Mouse (Mus musculus) urinary bladder, adult 18-20 months (tissue): ENCODE measurements around the gene Gm6408.
"Not testable (repeated sequence)": the region's sequence is repeated elsewhere in the genome, so short reads cannot be mapped to it uniquely, and the experiment has no call there.

ENCODE experiments used
- DNase-seq, 2 experiments: peaks; one replicate each; pipeline ENCODE4 v3.0.0; 2022; ENCODE audit warnings: low spot score in 2 of 2, mixed read lengths in 2 of 2

The Gm6408 gene

DNA sequence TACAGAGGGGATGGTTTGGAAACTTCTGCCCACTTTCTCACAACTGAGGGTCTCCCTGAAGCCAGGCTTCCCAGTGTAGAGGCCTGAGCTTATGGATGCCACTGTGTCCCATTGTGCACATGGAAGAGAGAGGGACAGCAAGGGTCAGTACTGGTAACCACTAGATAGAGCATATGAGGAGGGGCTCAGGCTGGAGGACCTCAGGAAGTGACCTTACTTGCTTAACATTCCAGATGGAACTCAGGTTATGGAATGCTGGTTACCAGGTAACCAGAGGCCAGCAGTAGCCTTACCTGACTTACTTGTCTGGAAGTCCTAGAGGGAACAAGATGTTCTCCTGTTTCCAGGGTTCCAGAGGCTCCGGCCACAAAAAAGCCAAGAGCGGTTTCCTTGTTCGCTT lies at the start of gene Gm6408:
Gene Gm6408, plus strand, starts transcription at position 301 of the 400 bp plus-strand sequence.
- not testable (repeated sequence) for DNase-seq

DNA sequence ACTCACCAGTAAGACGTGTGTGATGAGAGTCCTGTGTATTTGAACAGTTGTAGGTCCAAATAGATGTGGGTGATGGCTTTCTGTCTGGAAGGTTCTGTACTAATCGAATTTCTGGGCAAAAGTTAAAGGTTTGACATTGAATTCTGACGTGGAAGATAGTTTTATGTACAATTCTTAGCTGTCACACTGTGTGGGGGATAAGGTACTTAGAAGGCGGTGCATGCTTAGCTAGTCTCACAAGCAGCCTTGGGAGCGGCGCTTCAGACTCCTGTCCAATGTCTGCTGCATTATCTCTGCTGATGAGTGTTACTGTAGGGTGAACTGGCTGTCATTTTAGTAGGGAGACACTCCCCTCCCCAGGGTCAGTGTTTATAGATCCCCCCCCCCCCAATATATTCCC lies 49.3 kb upstream of the Gm6408 start:
- DNase-seq, result no peak

DNA sequence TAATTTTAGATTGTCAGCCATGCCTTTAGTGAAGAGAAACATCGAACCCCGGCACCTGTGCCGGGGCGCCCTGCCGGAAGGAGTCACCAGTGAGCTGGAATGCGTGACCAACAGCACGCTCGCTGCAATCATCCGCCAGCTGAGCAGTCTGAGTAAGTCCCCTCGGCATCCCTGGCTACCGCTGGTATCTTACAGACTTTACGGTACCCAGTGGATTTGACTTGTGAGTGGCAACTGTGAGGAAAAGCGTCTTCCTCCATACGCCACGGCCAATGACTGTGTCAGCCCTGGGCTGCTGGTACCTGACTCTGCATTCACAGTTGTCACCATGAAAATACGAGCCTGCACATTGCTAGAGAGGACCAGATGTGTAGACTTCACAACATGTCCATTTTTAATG lies 46.4 kb upstream of the Gm6408 start:
- no peak for DNase-seq

DNA sequence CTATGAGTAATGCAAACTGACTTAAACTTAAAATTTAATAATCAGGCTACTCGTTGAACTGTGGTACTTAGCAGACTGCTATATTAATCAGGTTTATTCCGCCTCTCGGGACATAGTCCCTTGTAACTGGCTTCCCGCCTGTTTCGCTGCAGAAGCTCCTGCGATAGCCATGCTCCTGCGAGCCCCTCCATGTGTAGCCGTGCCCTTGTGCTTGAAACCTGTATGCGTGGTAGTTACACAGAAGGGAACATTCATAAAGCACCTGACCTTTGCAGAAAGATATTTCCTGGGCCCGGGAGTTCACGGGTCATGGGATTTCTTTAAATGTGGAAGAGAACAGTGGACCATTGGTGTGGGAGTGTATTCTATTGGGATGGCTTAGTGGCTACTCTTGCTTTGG lies 45.0 kb upstream of the Gm6408 start:
- no peak for DNase-seq

DNA sequence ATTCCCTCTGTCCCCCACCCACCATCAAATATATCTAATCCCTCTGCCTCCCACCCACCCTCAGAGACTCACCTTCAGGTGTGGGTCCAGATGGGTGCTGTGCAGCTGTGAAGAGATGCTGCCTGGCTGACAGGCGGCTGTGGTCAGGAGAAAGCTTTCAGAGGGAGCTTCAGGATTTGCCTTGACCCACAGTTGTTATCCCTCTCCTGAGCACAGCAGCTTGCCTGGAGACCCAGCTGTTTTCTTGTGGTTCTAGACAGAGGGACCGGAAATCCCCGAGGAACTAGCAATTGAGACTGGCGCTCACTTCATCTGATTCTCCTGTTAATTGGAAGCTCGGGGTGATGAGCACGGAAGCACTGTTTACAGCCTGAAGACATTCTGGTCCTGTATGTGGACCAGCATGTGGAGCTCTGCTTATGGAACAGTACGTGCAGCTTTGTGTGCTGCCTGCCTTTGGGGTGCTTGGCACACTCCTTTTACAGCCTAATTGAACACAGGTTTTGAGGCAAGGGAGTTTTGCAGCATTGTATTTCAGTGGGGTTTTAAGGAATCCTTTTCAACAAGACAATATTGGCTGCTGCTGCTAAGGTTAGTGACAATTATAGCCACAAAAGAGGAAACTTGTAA lies 42.5 kb upstream of the Gm6408 start:
- no peak for DNase-seq

DNA sequence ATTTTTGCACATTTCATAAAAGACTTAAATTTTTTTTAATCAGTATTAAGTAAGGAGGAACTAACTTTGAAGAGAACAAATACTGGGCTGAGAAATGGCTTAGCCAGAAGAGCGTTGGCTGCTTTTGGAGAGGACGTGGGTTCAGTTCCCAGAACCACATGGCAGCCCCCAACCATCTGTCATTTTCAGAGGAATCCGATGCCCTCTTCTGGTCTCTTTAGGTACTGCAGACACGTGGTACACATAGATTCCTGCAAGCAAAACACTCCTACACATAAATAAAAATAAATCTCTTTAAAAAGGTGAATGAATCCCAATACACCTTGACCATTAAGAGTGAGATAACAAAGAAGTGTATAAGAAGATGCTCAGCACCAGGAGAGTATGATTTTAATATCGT lies 41.5 kb upstream of the Gm6408 start:
- no peak for DNase-seq

DNA sequence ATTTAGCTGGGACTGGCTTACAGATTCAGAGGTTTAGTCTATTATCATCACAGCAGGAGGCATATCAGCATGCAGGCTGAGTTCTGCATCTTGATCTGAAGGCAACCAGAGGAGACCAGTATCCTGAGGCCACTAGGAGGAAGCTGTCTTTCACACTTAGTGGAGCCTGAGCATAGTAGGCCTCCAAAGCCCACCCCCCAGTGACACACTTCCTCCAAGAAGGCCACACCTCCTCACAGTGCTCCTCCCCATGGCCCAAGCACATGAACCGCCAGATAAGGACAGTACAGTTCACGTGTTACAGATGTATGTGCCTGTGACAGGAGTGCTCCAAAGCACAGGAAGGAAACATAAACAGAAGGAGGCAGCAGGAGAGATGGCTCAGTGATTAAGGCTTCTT lies 39.0 kb upstream of the Gm6408 start:
- DNase-seq, result no peak

DNA sequence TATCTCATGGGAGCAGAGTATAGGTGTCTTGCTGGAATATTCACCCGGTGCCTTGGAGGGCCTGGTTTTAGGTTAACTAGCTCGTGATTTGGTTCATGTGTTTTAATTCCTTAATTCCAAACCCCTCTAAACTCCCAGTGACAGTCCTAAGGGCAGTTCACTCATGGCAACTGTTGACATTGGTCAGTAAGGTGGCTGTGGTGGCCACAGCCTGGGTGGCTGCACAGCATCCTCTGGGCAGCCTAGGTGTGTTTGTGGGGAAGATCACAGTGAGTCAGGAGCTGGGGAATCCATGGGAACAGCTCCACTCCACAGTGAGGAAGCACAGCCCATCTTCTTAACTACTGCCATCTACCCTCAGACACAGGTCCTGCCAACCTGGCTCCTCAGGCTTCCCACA lies 35.1 kb upstream of the Gm6408 start:
- DNase-seq, result no peak

DNA sequence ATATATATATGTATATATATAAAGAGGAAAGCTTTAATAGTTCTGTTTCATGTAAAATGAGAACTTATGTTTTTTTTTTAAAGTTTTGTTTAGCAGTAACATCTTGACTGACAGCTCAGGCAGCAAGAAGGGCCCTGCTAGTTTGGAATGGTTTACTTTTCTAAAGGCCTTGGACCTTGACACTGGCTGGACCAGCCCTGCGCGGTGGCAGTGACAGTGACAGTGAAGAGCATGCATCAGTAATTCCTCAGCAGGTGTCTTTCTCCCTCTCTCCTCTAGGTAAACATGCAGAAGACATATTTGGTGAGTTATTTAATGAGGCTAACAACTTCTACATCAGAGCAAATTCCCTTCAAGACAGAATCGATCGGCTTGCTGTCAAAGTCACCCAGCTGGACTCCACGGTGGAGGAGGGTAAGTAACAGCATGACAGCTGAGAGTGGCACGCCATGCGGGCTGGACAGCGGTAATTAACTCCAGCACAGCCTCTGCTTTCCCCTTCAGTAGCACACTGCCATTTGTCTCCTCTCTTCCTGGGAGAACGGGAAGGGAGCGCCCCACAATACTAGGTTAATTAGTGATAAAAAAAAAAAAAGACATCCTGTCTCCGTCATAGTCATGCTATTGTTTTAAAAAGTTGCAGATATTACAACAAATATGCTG lies 30.0 kb upstream of the Gm6408 start:
- DNase-seq, result no peak

DNA sequence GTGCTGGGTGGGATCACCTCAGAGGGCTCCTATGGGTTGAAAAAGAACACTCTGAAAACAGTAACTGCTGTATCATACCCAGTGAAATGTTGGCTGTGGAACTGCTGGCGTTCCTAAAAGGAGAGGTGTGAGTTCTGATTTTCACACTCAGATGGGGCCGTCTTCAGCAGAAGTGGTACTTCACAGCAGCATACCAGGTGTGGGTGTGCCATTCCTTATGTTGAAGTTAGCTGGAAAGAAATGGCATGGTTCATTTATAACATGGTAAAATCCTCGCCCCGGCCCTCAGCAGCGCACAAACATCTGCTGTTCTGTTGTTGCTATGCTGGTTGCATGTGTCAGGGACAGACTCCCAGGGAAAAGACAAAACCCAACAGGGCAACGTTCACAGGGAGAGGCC lies 28.2 kb upstream of the Gm6408 start:
- DNase-seq, result no peak

DNA sequence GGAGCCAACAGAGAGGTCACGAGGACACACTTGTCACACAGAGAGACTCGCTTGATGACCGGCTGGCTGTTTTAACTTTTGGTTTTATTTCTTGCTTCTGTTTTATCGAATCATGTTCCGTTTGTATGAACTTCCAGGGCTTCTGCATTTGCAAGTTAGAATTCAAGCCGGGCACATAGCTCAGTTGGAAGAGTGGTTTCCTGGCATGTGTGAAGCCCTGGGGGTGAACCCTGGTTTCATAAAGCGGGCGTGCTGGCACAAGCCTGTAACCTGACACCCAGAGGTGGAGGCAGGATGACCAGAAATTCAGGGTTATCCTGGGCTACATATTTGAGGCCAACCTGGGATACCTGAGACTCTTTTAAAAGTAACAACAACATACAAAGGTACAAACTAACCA lies 20.2 kb upstream of the Gm6408 start:
- DNase-seq, result no peak

DNA sequence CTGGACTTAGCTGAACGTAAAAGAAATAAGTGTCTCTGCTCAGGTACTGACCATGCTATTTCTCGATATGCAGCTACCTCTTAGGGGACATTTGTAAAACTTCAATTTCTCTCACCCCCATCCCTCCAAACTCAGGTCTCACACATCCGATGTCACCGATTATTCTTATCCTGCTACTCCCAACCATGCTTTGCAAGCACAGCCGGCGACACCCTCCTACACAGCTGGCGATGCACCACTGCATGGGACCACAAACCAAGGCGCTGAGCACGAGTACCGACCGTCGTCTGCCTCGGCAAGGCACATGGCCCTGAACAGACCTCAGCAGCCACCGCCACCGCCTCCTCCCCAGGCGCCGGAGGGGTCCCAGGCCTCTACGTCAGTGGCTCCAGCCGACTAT lies 15.1 kb upstream of the Gm6408 start:
- no peak for DNase-seq

DNA sequence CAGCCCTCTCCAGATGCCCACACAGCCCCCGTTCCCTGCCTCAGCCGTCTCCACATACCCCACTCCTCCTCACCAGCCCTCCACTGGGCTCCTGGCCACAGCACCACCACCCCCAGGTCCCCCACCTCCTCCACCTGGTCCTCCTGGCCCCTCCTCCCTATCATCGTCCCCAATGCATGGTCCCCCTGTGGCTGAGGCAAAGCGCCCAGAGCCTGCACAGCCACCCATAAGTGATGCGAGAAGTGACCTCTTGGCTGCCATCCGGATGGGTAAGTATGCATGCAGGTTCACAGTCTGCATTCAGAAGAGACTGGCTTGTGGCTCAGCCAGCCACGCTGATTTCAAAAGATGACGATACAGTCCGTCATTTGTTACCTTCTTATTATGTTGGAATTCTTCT lies 13.5 kb upstream of the Gm6408 start:
- no peak for DNase-seq

DNA sequence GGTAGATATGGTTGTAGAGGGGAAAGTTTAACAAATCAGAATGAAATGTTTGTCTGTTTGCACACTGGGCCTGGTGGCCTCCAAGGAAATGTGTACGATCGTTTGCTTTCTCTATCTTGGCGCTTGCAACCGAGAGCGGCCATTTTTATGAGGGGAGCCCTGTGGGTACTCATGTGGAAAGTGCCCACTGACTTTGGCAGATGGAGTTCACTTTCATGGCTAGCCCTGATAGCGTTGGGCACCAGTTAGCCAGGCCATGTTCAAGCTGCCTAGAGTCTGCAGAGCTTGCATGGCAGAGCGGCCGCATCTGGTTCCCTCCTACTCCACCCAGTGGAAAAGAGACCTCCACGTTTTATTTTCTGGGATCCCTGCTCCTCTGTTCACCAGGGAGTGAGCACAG lies 10.9 kb upstream of the Gm6408 start:
- no peak for DNase-seq

DNA sequence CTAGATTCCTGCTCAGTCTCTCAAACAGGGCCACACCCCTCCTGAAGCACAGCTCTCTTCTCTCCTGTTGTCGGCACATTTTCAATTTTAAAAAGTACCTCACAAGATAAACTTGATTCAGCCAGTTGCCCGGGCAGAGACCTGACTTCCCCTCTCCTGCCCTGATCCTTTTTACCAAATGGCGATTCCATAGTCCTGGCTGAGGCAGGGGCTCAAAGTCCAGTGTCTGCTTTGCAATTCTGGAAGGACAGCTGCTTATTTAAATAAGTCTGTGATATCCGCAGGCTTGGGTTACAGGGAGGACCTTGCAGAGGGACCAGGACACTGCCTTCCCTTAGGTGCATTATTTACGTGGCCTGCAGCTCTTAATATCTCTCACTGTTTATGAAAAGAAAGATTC lies 10.5 kb upstream of the Gm6408 start:
- DNase-seq, result no peak

DNA sequence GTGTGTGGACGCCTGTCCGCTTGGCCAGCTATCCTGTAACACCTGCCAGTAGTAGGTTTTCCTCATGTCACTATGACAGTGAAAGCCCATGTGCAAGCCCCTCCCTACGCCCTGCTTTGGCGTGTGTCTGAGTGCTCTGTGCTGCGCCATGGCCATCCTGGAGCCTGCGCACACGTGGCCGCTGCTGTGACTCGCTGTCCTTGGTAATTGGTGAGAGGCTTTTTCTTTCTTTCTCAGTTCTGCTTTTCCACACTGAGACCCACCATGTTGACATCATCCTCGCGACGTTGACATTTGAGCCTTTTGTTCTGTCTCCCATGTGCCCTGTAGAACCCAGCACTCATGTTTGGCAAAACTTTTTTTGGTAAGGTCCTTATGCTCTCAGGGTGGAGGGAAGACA lies 9.9 kb upstream of the Gm6408 start:
- no peak for DNase-seq

DNA sequence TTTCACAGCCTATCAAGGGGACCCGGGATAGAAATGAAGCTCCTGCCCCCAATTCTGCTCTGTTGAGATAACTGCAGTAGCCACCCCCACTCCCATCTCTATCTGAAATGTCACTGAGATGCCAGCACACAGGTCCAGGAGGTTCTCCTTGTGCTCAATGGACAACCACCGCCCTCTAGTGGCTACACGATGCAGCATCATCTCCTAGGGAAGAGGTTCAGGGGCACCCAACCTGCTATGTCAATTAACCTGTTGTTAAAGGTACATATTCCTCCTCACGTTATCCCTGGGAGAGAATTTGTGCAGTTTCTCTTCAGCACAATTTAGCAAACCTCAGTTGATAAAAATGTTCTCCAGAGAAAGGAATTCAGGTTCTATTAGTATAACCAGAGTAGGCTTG lies 2.2 kb upstream of the Gm6408 start:
- DNase-seq, result not testable (repeated sequence)

DNA sequence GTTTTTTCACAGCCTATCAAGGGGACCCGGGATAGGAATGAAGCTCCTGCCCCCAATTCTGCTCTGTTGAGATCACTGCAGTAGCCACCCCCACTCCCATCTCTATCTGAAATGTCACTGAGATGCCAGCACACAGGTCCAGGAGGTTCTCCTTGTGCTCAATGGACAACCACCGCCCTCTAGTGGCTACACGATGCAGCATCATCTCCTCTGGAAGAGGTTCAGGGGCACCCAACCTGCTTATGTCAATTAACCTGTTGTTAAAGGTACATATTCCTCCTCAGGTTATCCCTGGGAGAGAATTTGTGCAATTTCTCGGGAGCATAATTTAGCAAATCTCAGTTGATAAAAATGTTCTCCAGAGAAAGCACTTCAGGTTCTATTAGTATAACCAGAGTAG lies 7.2 kb downstream of the Gm6408 start:
- DNase-seq, result not testable (repeated sequence)

DNA sequence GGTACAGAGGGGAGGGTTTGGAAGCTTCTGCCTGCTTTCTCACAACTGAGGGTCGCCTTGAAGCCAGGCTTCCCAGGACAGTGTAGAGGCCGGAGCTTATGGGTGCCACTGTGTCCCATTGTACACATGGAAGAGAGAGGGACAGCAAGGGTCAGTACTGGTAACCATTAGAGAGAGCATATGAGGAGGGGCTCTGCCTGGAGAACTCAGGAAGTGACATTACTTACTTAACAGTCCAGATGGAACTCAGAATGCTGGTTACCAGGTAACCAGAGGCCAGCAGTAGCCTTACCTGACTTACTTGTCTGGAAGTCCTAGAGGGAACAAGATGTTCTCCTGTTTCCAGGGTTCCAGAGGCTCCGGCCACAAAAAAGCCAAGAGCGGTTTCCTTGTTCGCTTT lies 9.3 kb downstream of the Gm6408 start, which contains the start of gene Gm6370:
Gene Gm6370, plus strand, starts transcription at position 301 of the 400 bp plus-strand sequence.
- not testable (repeated sequence) for DNase-seq

DNA sequence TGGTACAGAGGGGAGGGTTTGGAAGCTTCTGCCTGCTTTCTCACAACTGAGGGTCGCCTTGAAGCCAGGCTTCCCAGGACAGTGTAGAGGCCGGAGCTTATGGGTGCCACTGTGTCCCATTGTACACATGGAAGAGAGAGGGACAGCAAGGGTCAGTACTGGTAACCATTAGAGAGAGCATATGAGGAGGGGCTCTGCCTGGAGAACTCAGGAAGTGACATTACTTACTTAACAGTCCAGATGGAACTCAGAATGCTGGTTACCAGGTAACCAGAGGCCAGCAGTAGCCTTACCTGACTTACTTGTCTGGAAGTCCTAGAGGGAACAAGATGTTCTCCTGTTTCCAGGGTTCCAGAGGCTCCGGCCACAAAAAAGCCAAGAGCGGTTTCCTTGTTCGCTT lies 20.3 kb downstream of the Gm6408 start, which contains the start of gene 4930449I24Rik:
Gene 4930449I24Rik, plus strand, starts transcription at position 301 of the 400 bp plus-strand sequence.
- DNase-seq, result not testable (repeated sequence)

DNA sequence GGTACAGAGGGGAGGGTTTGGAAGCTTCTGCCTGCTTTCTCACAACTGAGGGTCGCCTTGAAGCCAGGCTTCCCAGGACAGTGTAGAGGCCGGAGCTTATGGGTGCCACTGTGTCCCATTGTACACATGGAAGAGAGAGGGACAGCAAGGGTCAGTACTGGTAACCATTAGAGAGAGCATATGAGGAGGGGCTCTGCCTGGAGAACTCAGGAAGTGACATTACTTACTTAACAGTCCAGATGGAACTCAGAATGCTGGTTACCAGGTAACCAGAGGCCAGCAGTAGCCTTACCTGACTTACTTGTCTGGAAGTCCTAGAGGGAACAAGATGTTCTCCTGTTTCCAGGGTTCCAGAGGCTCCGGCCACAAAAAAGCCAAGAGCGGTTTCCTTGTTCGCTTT lies 32.1 kb downstream of the Gm6408 start, which contains the start of gene Gm3402:
Gene Gm3402, plus strand, starts transcription at position 301 of the 400 bp plus-strand sequence.
- DNase-seq, result not testable (repeated sequence)

DNA sequence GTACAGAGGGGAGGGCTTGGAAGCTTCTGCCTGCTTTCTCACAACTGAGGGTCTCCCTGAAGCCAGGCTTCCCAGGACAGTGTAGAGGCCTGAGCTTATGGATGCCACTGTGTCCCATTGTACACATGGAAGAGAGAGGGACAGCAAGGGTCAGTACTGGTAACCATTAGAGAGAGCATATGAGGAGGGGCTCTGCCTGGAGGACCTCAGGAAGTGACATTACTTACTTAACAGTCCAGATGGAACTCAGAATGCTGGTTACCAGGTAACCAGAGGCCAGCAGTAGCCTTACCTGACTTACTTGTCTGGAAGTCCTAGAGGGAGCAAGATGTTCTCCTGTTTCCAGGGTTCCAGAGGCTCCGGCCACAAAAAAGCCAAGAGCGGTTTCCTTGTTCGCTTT lies 43.7 kb downstream of the Gm6408 start, which contains the start of gene Gm3404:
Gene Gm3404, plus strand, starts transcription at position 301 of the 400 bp plus-strand sequence.
- not testable (repeated sequence) for DNase-seq
